Mouse (Mus musculus): ENCODE results near the gene Ambra1.

Gene Ambra1

DNA sequence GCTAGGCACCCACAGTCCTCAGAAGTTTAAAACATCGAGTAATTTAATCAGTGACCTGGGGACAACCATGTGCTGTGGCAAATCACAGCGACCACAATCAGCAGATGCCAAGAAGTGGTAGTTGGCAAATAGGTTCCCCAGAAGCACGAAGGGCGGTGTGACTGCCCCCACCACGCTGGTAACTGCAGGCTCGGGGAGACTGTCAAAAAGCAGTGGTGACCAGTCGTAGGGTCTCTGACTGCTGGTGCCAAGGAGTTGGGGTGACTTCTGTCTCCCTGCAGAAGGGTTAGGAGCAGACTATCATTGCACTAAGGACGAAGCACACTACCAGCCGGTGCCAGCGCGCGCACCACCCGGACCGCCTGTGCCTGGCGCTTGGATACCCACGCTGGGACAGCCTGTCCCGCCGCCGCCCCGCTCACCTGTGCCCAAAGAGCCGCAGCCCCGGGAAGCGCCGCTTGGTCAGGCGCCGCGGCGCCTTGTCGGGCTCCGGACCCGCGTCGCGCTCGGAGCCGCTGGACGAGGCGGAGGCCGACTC, 233.0 kb downstream of the Ambra1 start:
- peak; percentile 95 for DNase-seq

DNA sequence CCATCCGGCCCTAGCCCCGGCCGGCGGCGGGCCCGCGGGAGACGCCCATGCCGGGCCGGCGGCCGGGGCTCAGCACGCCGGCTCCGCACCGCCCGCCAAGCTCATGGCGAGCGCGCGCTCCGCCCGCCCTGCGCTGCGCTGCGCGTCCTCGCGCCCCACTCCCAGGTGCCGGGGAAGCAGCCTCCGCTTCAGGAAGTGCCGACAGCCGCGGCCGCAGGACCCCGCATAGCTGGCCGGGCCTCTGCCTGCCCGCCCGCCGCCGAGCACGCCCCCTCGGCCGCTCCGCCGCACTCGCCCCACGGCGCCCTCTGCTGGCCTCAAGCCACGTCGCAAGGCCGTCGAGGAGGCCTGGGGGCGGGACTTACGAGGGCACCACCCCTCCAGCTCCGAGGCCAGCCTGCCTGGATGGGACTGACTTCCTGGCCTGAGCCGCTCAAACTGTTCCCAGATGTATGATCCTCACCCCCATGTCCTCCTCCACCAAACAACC, 233.6 kb downstream of the Ambra1 start:
- DNase-seq: peak; percentile 100

DNA sequence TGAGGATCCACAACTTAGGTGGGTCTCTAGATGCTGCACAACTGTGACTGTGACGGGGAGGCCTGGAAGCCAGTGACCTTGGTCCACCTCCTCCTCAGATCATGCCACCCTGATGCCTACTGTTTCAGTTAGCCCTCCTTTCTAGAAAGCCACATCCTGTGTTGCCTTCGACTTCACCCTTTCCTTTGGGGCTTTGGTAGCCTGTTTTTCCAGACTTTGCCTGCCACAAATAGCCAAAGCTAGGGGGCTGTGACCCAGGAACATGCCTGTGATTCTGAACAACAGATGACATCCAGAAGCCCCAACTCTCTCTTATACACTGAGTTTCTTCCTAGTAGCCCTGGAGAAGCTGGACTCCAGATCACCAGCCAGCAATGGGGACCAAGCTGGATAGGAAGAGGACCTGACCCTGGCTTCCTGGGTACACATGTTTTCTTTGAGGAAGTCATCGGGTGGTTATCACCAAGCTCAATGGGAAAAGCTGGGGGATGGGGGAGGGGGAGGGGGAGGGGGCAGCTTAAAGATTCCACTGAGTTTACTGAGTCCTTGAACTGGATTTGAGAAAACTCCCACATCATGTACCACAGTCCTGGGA, 234.8 kb downstream of the Ambra1 start:
- peak; percentile 94 for DNase-seq

DNA sequence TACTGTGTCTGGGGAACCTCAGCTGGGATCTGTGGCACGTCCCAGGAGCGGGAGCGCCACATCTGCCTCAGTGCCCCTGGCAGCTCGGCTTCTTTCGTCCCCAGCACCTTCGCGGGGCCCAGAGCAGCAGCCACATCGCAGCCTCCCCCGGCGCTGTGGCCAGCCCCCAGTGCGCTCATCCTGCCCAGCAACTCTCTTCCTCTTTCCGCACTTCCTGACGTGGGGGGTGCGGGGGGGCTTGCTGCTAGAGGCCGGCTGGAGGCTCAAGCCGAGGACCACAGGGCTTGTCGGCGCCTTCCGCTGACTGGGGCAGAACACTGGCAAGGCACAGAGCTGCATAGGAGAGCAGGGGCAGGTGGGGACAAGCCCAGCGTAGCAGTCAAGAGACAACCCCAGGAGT, 235.5 kb downstream of the Ambra1 start:
- DNase-seq: peak; percentile 99

DNA sequence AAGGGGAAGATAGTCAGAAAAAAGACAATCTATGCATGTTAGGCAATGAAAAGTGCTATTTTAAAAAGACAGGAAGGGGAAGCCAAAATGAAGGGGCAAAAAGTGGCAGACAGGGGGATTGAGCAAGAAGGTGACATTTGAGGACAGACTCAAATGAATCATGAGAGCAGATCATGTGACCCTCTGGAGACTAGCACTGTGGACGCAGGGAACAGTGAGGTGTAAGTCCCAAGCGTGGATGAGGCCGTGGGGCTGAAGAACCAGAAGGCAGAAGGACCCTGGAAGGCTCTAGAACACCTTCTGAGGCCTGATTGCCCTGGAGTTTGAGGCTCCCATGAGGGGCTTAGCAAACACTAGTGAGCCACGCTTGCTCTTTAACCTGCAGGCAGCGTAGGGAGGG, 236.4 kb downstream of the Ambra1 start:
- peak; percentile 92 for DNase-seq

DNA sequence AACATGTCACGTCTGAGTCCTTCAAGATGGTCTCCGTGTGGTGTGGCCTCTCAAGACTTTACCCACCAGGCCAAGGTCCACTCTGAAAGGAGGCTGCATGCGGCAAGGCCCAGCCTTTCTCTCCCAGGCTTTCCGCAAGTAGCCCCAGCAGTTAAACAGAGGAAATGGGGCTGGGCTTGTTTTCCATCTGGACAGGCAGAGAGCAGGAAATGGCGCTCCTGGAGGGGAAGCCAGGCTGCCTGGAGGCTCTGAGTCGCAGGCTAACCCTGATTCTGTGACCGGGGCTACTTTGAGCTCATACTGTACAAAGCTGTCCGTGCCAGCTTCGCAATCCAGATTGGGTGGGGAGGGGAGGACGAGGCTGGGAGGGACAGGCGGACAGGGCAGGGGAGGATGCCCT, 238.0 kb downstream of the Ambra1 start:
- peak; percentile 98 for DNase-seq

Data from heart, adult 11 months (tissue).